Mouse (Mus musculus) heart, adult 2 months (tissue): ENCODE results near the gene Btnl6.
"Not testable (repeated sequence)": the region's sequence is repeated elsewhere in the genome, so short reads cannot be mapped to it uniquely, and the experiment has no call there.

Source experiments
- CTCF ChIP-seq: fragments of 200-600 bp; IDR thresholded peaks from 2 replicates; pipeline ENCODE4 v1.8.1; 2022; ENCODE audit warnings: antibody characterized with exemption, mild to moderate bottlenecking, moderate library complexity
- EP300 ChIP-seq: fragments of 200-500 bp; IDR thresholded peaks from 2 replicates; pipeline ENCODE4 v1.6.1; 2011; ENCODE audit warnings: low read depth, low read length, control low read depth; ENCODE audit not compliant: insufficient read depth
- POLR2A ChIP-seq: fragments of 200-500 bp; IDR thresholded peaks from 2 replicates; pipeline ENCODE4 v1.6.1; 2011; ENCODE audit warnings: mild to moderate bottlenecking, low read depth, low read length, control low read depth; ENCODE audit not compliant: insufficient read depth

- TF ChIP-seq CTCF, EP300, POLR2A: not testable (repeated sequence)
Observed at GRCm38 (mm10) chr17:34477238-34478013, 39.7 kb downstream of the Btnl6 start, which contains the start of gene Btnl4.
